In the genomic region with DNA sequence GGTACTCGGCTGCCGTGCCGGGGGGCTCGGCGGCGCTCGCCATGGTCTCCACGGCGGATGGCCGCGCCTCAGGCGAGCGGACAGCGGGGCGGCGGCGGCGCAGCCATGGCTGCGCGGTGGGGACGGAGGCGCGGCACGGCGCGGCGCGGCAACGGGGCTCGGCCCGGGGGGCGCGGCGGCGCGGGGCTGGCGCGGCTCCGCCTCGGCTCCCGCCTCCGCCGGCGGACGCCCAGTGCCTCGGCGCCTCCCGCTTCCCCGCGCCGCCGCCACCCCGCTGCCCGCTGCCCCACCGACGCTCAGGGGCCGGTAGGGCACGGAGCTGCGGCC, we compare ENCODE assay signal across 8 mouse cellular contexts. TPM values are rescaled to one million over a fixed set of nuclear protein-coding genes. Genes with fewer than 3 reads are reported as not detected.
DNase-seq lines count a peak whose midpoint lies in the region; ATAC-seq and TF ChIP-seq lines count a peak whose summit lies in the region.

No protein-coding gene starts in this region.

- peak overlapping the region; percentile 86 for H3K27ac ChIP-seq in heart, embryonic 12.5 days (ENCODE audit: poor library complexity, severe bottlenecking)
- H3K27ac ChIP-seq in forebrain, embryonic 15.5 days (replicated peaks): peak overlapping the region; percentile 53; the same call in 1 of the 2 replicates
- no peak overlapping the region for H3K27ac ChIP-seq in liver, embryonic 16.5 days (ENCODE audit: low read length)

- peak overlapping the region; percentile 88 for H3K4me2 ChIP-seq in heart, embryonic 12.5 days
- peak overlapping the region; percentile 93 for H3K4me2 ChIP-seq in forebrain, embryonic 15.5 days (replicated peaks)
- H3K4me2 ChIP-seq in liver, embryonic 16.5 days (ENCODE audit: low read depth, low read length): peak overlapping the region; percentile 100

- H3K9ac ChIP-seq in heart, embryonic 12.5 days: peak overlapping the region; percentile 90
- H3K9ac ChIP-seq in forebrain, embryonic 15.5 days (replicated peaks): peak overlapping the region; percentile 45
- peak overlapping the region; percentile 71 for H3K9ac ChIP-seq in liver, embryonic 16.5 days (ENCODE audit: low read depth, low read length)

- H3K9me3 ChIP-seq in heart, embryonic 12.5 days (replicated peaks): peaks cover 8% of the 10 kb centered on the region; the same call in 1 of the 2 replicates
- H3K9me3 ChIP-seq in E14TG2a.4 (ENCODE audit: low read length): peaks cover 17% of the 10 kb centered on the region
- peaks cover 3% of the 10 kb centered on the region; the same call in 1 of the 2 replicates for H3K9me3 ChIP-seq in forebrain, embryonic 15.5 days
- no peaks in the 10 kb centered on the region; the same call in 1 of the 2 replicates for H3K9me3 ChIP-seq in liver, embryonic 16.5 days (replicated peaks; ENCODE audit: control insufficient read depth, low read length)

- no peaks in the 10 kb centered on the region for H3K27me3 ChIP-seq in heart, embryonic 12.5 days (replicated peaks)
- H3K27me3 ChIP-seq in E14TG2a.4 (ENCODE audit: insufficient read depth, low read length): peaks cover 41% of the 10 kb centered on the region
- peaks cover 6% of the 10 kb centered on the region; the same call in 1 of the 2 replicates for H3K27me3 ChIP-seq in forebrain, embryonic 15.5 days
- H3K27me3 ChIP-seq in liver, embryonic 16.5 days (ENCODE audit: control insufficient read depth, insufficient read depth, low read depth, low read length): peaks cover 29% of the 10 kb centered on the region

- ATAC-seq in heart, embryonic 12.5 days (ENCODE audit: insufficient number of reproducible peaks, low FRiP score): peak; percentile 22
- peak; percentile 46 for ATAC-seq in forebrain, embryonic 15.5 days (replicated peaks)
- ATAC-seq in liver, embryonic 16.5 days (ENCODE audit: low read depth): peak; percentile 3; the same call in 1 of the 2 replicates

- H3K36me3 ChIP-seq in heart, embryonic 12.5 days: no peaks in the 10 kb centered on the region
- H3K36me3 ChIP-seq in E14TG2a.4 (ENCODE audit: insufficient read depth, low read length): no peaks in the 10 kb centered on the region
- no peaks in the 10 kb centered on the region for H3K36me3 ChIP-seq in forebrain, embryonic 15.5 days
- no peaks in the 10 kb centered on the region for H3K36me3 ChIP-seq in liver, embryonic 16.5 days (ENCODE audit: control insufficient read depth, insufficient read depth)

- DNase-seq in heart, postnatal 10 days: no peak
- no peak for DNase-seq in left cerebral cortex, adult 18-20 months (ENCODE audit: low spot score in 2 of 2)
- no peak for DNase-seq in spleen, postnatal 36 days (ENCODE audit: low spot score in 2 of 2)
- DNase-seq in embryo, embryonic 10 days (ENCODE audit: low spot score): no peak

- WGBS in heart, embryonic 12.5 days: 2% methylated on average over 50 of the region's 59 CpGs
- under 1% methylated on average over 41 of the region's 59 CpGs for WGBS in forebrain, embryonic 15.5 days
- WGBS in liver, embryonic 16.5 days (ENCODE audit: insufficient replicate concordance): 1% methylated on average over 48 of the region's 59 CpGs

- H3K4me3 ChIP-seq in heart, embryonic 12.5 days: peak overlapping the region; percentile 84
- H3K4me3 ChIP-seq in E14TG2a.4 (replicated peaks; ENCODE audit: low read length): peak overlapping the region; percentile 88
- H3K4me3 ChIP-seq in forebrain, embryonic 15.5 days: peak overlapping the region; percentile 72
- peak overlapping the region; percentile 73 for H3K4me3 ChIP-seq in liver, embryonic 16.5 days (ENCODE audit: low read depth, low read length)

- peaks cover 38% of the 10 kb centered on the region for H3K4me1 ChIP-seq in heart, embryonic 12.5 days (replicated peaks)
- peaks cover 17% of the 10 kb centered on the region for H3K4me1 ChIP-seq in E14TG2a.4 (replicated peaks; ENCODE audit: low read depth, low read length)
- peaks cover 11% of the 10 kb centered on the region for H3K4me1 ChIP-seq in forebrain, embryonic 15.5 days
- peaks cover 34% of the 10 kb centered on the region for H3K4me1 ChIP-seq in liver, embryonic 16.5 days (ENCODE audit: control insufficient read depth, low read depth, low read length)

- intact Hi-C loops in heart, postnatal 10 days (cut with DNase I): no loop called here

- no peak for TF ChIP-seq CTCF in E14TG2a.4 (conservative IDR thresholded peaks at IDR 0.05; ENCODE audit: low read length)

RNA-seq across cellular contexts. Expression of a gene that starts 0.2 kb away (rescaled TPM):
- polyA plus RNA-seq in heart, embryonic 12.5 days (2016; fragmentation: Nextera tagmentation; extraction: Ambion mirVana): 18.7 and 20.8 TPM in 2 replicates
- 100 to 1,000 TPM; 127 to 142 TPM for total RNA-seq in heart, postnatal 10 days (2021)
- 15.0 and 16.3 TPM in 2 replicates for polyA plus RNA-seq in forebrain, embryonic 15.5 days (2015; fragmentation: Nextera tagmentation; extraction: Ambion mirVana)
- polyA plus RNA-seq in liver, embryonic 16.5 days (2015; fragmentation: Nextera tagmentation; extraction: Ambion mirVana): 3.1 and 3.6 TPM in 2 replicates
- total RNA-seq in left cerebral cortex, adult 18-20 months (2021): 100 to 1,000 TPM; 343 TPM
